Mouse (Mus musculus): ENCODE measurements around the gene Ubac2. TPM values are rescaled to one million over a fixed set of nuclear protein-coding genes. Genes with fewer than 3 reads are reported as not detected.

The Ubac2 gene
- polyA plus RNA-seq, 1 experiment from 2014 or later, result 53.8 TPM

GRCm38 (mm10) chr14:121898509-121898908 is 20.1 kb downstream of the Ubac2 start:
- 70% methylated on average over 11 of the region's 11 CpGs for WGBS

GRCm38 (mm10) chr14:121899071-121899470 is 20.7 kb downstream of the Ubac2 start:
- H3K4me1 ChIP-seq (ENCODE audit: control insufficient read depth, insufficient read depth, low read length), result peaks cover 16% of the 10 kb centered on the region
- ATAC-seq (replicated peaks; ENCODE audit: extremely low read depth, insufficient read depth, low FRiP score), result no peak

More at GRCm38 (mm10) chr14:121898509-121898908, 20.1 kb downstream of the Ubac2 start:
- H3K4me3 ChIP-seq (ENCODE audit: low read length), result no peak overlapping the region
- no peak overlapping the region for H3K9ac ChIP-seq (ENCODE audit: low read length)
- no peaks in the 10 kb centered on the region for H3K9me3 ChIP-seq (replicated peaks; ENCODE audit: control insufficient read depth, low read length)
- peaks cover 16% of the 10 kb centered on the region for H3K4me1 ChIP-seq (ENCODE audit: control insufficient read depth, insufficient read depth, low read length)
- H3K36me3 ChIP-seq (ENCODE audit: control insufficient read depth, insufficient read depth), result no peaks in the 10 kb centered on the region
- ATAC-seq (replicated peaks; ENCODE audit: extremely low read depth, insufficient read depth, low FRiP score), result no peak
- no peak overlapping the region for H3K4me2 ChIP-seq (ENCODE audit: low read depth, low read length)
- no peaks in the 10 kb centered on the region for H3K27me3 ChIP-seq (ENCODE audit: control insufficient read depth, insufficient read depth, low read length)
- no peak overlapping the region for H3K27ac ChIP-seq (ENCODE audit: low read length)

GRCm38 (mm10) chr14:121901511-121901910 is 23.1 kb downstream of the Ubac2 start:
- WGBS, result 65% methylated on average over 6 of the region's 6 CpGs
- Histone ChIP-seq H3K4me1 (ENCODE audit: control insufficient read depth, insufficient read depth, low read length) (peaks cover 14% of the 10 kb centered on the region), H3K27ac (ENCODE audit: low read length) (no peak overlapping the region), H3K9me3 (replicated peaks; ENCODE audit: control insufficient read depth, low read length) (no peaks in the 10 kb centered on the region), H3K9ac (ENCODE audit: low read length) (no peak overlapping the region), H3K4me2 (ENCODE audit: low read depth, low read length) (no peak overlapping the region), H3K36me3 (ENCODE audit: control insufficient read depth, insufficient read depth) (0 out of 2 replicates have a peak, but pooled peaks cover 2% of the 10 kb centered on the region), H3K4me3 (ENCODE audit: low read length) (no peak overlapping the region), H3K27me3 (ENCODE audit: control insufficient read depth, insufficient read depth, low read length) (no peaks in the 10 kb centered on the region)
- no peak for ATAC-seq (replicated peaks; ENCODE audit: extremely low read depth, insufficient read depth, low FRiP score)

More at GRCm38 (mm10) chr14:121899071-121899470, 20.7 kb downstream of the Ubac2 start:
- Histone ChIP-seq H3K27me3 (ENCODE audit: control insufficient read depth, insufficient read depth, low read length) (no peaks in the 10 kb centered on the region), H3K4me2 (ENCODE audit: low read depth, low read length) (no peak overlapping the region), H3K9ac (ENCODE audit: low read length) (no peak overlapping the region), H3K9me3 (replicated peaks; ENCODE audit: control insufficient read depth, low read length) (no peaks in the 10 kb centered on the region), H3K27ac (ENCODE audit: low read length) (no peak overlapping the region), H3K4me3 (ENCODE audit: low read length) (no peak overlapping the region), H3K36me3 (ENCODE audit: control insufficient read depth, insufficient read depth) (no peaks in the 10 kb centered on the region)
- WGBS, result 34% methylated on average over 3 of the region's 3 CpGs

- H3K4me1 ChIP-seq (ENCODE audit: control insufficient read depth, insufficient read depth, low read length), result peaks cover 14% of the 10 kb centered on the region
- H3K4me2 ChIP-seq (ENCODE audit: low read depth, low read length), result no peak overlapping the region
- peak; percentile 25; the same call in 1 of the 2 replicates for ATAC-seq (replicated peaks; ENCODE audit: extremely low read depth, insufficient read depth, low FRiP score)
- no peak overlapping the region for H3K4me3 ChIP-seq (ENCODE audit: low read length)
- no peak overlapping the region for H3K27ac ChIP-seq (ENCODE audit: low read length)
- H3K27me3 ChIP-seq (ENCODE audit: control insufficient read depth, insufficient read depth, low read length), result no peaks in the 10 kb centered on the region
- no peak overlapping the region for H3K9ac ChIP-seq (ENCODE audit: low read length)
- 78% methylated on average over 7 of the region's 7 CpGs for WGBS
- no peaks in the 10 kb centered on the region for H3K9me3 ChIP-seq (replicated peaks; ENCODE audit: control insufficient read depth, low read length)
- H3K36me3 ChIP-seq (ENCODE audit: control insufficient read depth, insufficient read depth), result peaks cover 4% of the 10 kb centered on the region; the same call in 1 of the 2 replicates
These were observed 25.0 kb downstream of the Ubac2 start for GRCm38 (mm10) chr14:121903381-121903876.

GRCm38 (mm10) chr14:121904754-121905153 is 26.3 kb downstream of the Ubac2 start:
- H3K27me3 ChIP-seq (ENCODE audit: control insufficient read depth, insufficient read depth, low read length), result no peaks in the 10 kb centered on the region
- H3K27ac ChIP-seq (ENCODE audit: low read length), result no peak overlapping the region
- peaks cover 5% of the 10 kb centered on the region; the same call in 1 of the 2 replicates for H3K36me3 ChIP-seq (ENCODE audit: control insufficient read depth, insufficient read depth)
- WGBS, result 24% methylated on average over 3 of the region's 3 CpGs
- 0 out of 2 replicates have a peak, but pooled peaks cover 4% of the 10 kb centered on the region for H3K4me1 ChIP-seq (ENCODE audit: control insufficient read depth, insufficient read depth, low read length)
- no peaks in the 10 kb centered on the region for H3K9me3 ChIP-seq (replicated peaks; ENCODE audit: control insufficient read depth, low read length)
- no peak overlapping the region for H3K9ac ChIP-seq (ENCODE audit: low read length)
- H3K4me2 ChIP-seq (ENCODE audit: low read depth, low read length), result no peak overlapping the region
- no peak for ATAC-seq (replicated peaks; ENCODE audit: extremely low read depth, insufficient read depth, low FRiP score)
- no peak overlapping the region for H3K4me3 ChIP-seq (ENCODE audit: low read length)

- no peak overlapping the region for H3K9ac ChIP-seq (ENCODE audit: low read length)
- H3K36me3 ChIP-seq (ENCODE audit: control insufficient read depth, insufficient read depth), result peaks cover 10% of the 10 kb centered on the region
- H3K4me1 ChIP-seq (ENCODE audit: control insufficient read depth, insufficient read depth, low read length), result 0 out of 2 replicates have a peak, but pooled peaks cover 4% of the 10 kb centered on the region
- H3K4me2 ChIP-seq (ENCODE audit: low read depth, low read length), result no peak overlapping the region
- H3K4me3 ChIP-seq (ENCODE audit: low read length), result no peak overlapping the region
- no peak for ATAC-seq (replicated peaks; ENCODE audit: extremely low read depth, insufficient read depth, low FRiP score)
- no peak overlapping the region for H3K27ac ChIP-seq (ENCODE audit: low read length)
- no peaks in the 10 kb centered on the region for H3K9me3 ChIP-seq (replicated peaks; ENCODE audit: control insufficient read depth, low read length)
- no peaks in the 10 kb centered on the region for H3K27me3 ChIP-seq (ENCODE audit: control insufficient read depth, insufficient read depth, low read length)
- 72% methylated on average over 8 of the region's 8 CpGs for WGBS
These were observed 28.0 kb downstream of the Ubac2 start for GRCm38 (mm10) chr14:121906341-121906991.

- WGBS, result 87% methylated on average over 11 of the region's 11 CpGs
- Histone ChIP-seq H3K9ac (ENCODE audit: low read length) (no peak overlapping the region), H3K36me3 (ENCODE audit: control insufficient read depth, insufficient read depth) (peaks cover 16% of the 10 kb centered on the region)
These were observed 28.7 kb downstream of the Ubac2 start for GRCm38 (mm10) chr14:121906992-121907681.

GRCm38 (mm10) chr14:121909868-121910267 is 31.4 kb downstream of the Ubac2 start:
- Histone ChIP-seq H3K4me3 (ENCODE audit: low read length) (no peak overlapping the region), H3K36me3 (ENCODE audit: control insufficient read depth, insufficient read depth) (peaks cover 16% of the 10 kb centered on the region), H3K4me1 (ENCODE audit: control insufficient read depth, insufficient read depth, low read length) (0 out of 2 replicates have a peak, but pooled peaks cover under 1% of the 10 kb centered on the region), H3K9me3 (replicated peaks; ENCODE audit: control insufficient read depth, low read length) (no peaks in the 10 kb centered on the region), H3K9ac (ENCODE audit: low read length) (no peak overlapping the region), H3K27ac (ENCODE audit: low read length) (no peak overlapping the region), H3K4me2 (ENCODE audit: low read depth, low read length) (no peak overlapping the region), H3K27me3 (ENCODE audit: control insufficient read depth, insufficient read depth, low read length) (no peaks in the 10 kb centered on the region)
- 90% methylated on average over 6 of the region's 6 CpGs for WGBS
- no peak for ATAC-seq (replicated peaks; ENCODE audit: extremely low read depth, insufficient read depth, low FRiP score)

More at GRCm38 (mm10) chr14:121906992-121907681, 28.7 kb downstream of the Ubac2 start:
- Histone ChIP-seq H3K4me2 (ENCODE audit: low read depth, low read length) (no peak overlapping the region), H3K27ac (ENCODE audit: low read length) (no peak overlapping the region), H3K4me1 (ENCODE audit: control insufficient read depth, insufficient read depth, low read length) (0 out of 2 replicates have a peak, but pooled peaks cover 4% of the 10 kb centered on the region), H3K27me3 (ENCODE audit: control insufficient read depth, insufficient read depth, low read length) (no peaks in the 10 kb centered on the region), H3K9me3 (replicated peaks; ENCODE audit: control insufficient read depth, low read length) (no peaks in the 10 kb centered on the region), H3K4me3 (ENCODE audit: low read length) (no peak overlapping the region)
- no peak for ATAC-seq (replicated peaks; ENCODE audit: extremely low read depth, insufficient read depth, low FRiP score)

- Histone ChIP-seq H3K27me3 (ENCODE audit: control insufficient read depth, insufficient read depth, low read length) (no peaks in the 10 kb centered on the region), H3K9me3 (replicated peaks; ENCODE audit: control insufficient read depth, low read length) (no peaks in the 10 kb centered on the region), H3K4me2 (ENCODE audit: low read depth, low read length) (no peak overlapping the region), H3K27ac (ENCODE audit: low read length) (no peak overlapping the region), H3K36me3 (ENCODE audit: control insufficient read depth, insufficient read depth) (peaks cover 14% of the 10 kb centered on the region), H3K9ac (ENCODE audit: low read length) (no peak overlapping the region), H3K4me3 (ENCODE audit: low read length) (no peak overlapping the region), H3K4me1 (ENCODE audit: control insufficient read depth, insufficient read depth, low read length) (no peaks in the 10 kb centered on the region)
- WGBS, result 84% methylated on average over 7 of the region's 7 CpGs
- no peak for ATAC-seq (replicated peaks; ENCODE audit: extremely low read depth, insufficient read depth, low FRiP score)
These were observed 34.1 kb downstream of the Ubac2 start for GRCm38 (mm10) chr14:121912501-121912900.
